Mouse (Mus musculus) liver, embryonic 16.5 days (tissue): ENCODE results near the gene Bach2. TPM values are rescaled to one million over a fixed set of nuclear protein-coding genes. Genes with fewer than 3 reads are reported as not detected.
A peak's percentile ranks its signal among the peaks of the same experiment; 100 is the strongest.

ENCODE experiments used
- ATAC-seq: fragments of 200-750 bp; cut with Nextera tagmentation; 2 replicates; pipeline ENCODE4 v1.8.0; 2017; ENCODE audit warnings: low read depth, mild to moderate bottlenecking, moderate number of reproducible peaks, moderate library complexity
- H3K27ac ChIP-seq: fragments of 300-500 bp; sonication (generic); 2 replicates; pipeline ENCODE4 v1.5.1; 2014; ENCODE audit warnings: mild to moderate bottlenecking, low read length
- H3K27me3 ChIP-seq: fragments of 300-500 bp; sonication (generic); 2 replicates; pipeline ENCODE4 v1.6.1; 2014; ENCODE audit warnings: low read depth, low read length, mixed read lengths; ENCODE audit not compliant: control insufficient read depth, insufficient read depth
- H3K36me3 ChIP-seq: fragments of 300-500 bp; sonication (generic); 2 replicates; pipeline ENCODE4 v1.6.1; 2014; ENCODE audit warnings: mild to moderate bottlenecking; ENCODE audit not compliant: control insufficient read depth, insufficient read depth
- H3K4me1 ChIP-seq: fragments of 300-500 bp; sonication (generic); 2 replicates; pipeline ENCODE4 v1.6.1; 2014; ENCODE audit warnings: low read depth, low read length, mixed read lengths; ENCODE audit not compliant: control insufficient read depth
- H3K4me2 ChIP-seq: fragments of 300-500 bp; sonication (generic); 2 replicates; pipeline ENCODE4 v1.6.1; 2014; ENCODE audit warnings: low read depth, low read length, mixed read lengths
- H3K4me3 ChIP-seq: fragments of 300-500 bp; sonication (generic); 2 replicates; pipeline ENCODE4 v1.5.1; 2014; ENCODE audit warnings: low read depth, mild to moderate bottlenecking, low read length
- H3K9ac ChIP-seq: fragments of 300-500 bp; sonication (generic); 2 replicates; pipeline ENCODE4 v1.6.1; 2014; ENCODE audit warnings: low read depth, low read length
- H3K9me3 ChIP-seq: fragments of 300-500 bp; sonication (generic); replicated peaks from 2 replicates; pipeline ENCODE4 v1.6.1; 2016; ENCODE audit warnings: low read length; ENCODE audit not compliant: control insufficient read depth
- WGBS: fragments of 180-500 bp; shearing (Covaris S2); extraction: QIAGEN DNeasy Blood & Tissue Kit; methylation state at CpG from one replicate; pipeline ENCODE4 v1.1.7; 2014; ENCODE audit not compliant: insufficient replicate concordance; 5-methylcytosine and 5-hydroxymethylcytosine counted together
- polyA plus RNA-seq: library from polyadenylated mRNA; unstranded; fragments of >200 nt; fragmentation: Nextera tagmentation; extraction: Ambion mirVana; gene quantifications from 2 replicates; pipeline ENCODE4 v1.2.1, GENCODE M21; 2015

The Bach2 gene
- polyA plus RNA-seq, 1 experiment from 2014 or later, result 1.5 TPM

DNA sequence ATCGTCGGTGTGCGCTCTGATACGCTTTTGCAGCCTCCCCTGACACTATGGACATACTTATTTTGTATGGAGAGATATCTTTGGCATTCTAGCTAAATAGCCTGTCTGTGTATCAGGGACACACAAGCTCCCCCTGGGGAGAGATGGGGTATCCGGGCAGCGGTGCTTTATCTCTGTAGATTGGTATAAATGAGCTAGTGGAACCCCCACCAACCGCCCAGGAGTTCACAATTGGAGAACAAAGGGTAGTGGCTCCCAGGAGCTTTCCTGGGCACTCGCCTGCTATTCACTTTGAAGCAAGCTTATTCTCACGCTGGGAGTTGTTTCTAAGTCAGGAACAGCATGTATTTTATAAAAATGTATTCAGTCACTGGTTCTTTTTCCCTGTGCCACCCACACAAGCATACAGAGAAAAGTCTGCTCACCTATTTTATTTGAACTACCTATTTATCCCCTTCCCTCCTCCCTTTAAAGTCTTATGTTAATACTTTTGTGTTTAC, 291.9 kb downstream of the Bach2 start:
- H3K36me3 ChIP-seq, result no peaks in the 10 kb centered on the region
- ATAC-seq, result no peak
- no peak overlapping the region for H3K4me3 ChIP-seq
- H3K27me3 ChIP-seq, result no peaks in the 10 kb centered on the region
- no peak overlapping the region for H3K4me2 ChIP-seq
- H3K9ac ChIP-seq, result no peak overlapping the region
- no peaks in the 10 kb centered on the region for H3K9me3 ChIP-seq
- WGBS, result 63% methylated on average over 9 of the region's 9 CpGs
- no peak overlapping the region for H3K27ac ChIP-seq
- no peaks in the 10 kb centered on the region for H3K4me1 ChIP-seq

DNA sequence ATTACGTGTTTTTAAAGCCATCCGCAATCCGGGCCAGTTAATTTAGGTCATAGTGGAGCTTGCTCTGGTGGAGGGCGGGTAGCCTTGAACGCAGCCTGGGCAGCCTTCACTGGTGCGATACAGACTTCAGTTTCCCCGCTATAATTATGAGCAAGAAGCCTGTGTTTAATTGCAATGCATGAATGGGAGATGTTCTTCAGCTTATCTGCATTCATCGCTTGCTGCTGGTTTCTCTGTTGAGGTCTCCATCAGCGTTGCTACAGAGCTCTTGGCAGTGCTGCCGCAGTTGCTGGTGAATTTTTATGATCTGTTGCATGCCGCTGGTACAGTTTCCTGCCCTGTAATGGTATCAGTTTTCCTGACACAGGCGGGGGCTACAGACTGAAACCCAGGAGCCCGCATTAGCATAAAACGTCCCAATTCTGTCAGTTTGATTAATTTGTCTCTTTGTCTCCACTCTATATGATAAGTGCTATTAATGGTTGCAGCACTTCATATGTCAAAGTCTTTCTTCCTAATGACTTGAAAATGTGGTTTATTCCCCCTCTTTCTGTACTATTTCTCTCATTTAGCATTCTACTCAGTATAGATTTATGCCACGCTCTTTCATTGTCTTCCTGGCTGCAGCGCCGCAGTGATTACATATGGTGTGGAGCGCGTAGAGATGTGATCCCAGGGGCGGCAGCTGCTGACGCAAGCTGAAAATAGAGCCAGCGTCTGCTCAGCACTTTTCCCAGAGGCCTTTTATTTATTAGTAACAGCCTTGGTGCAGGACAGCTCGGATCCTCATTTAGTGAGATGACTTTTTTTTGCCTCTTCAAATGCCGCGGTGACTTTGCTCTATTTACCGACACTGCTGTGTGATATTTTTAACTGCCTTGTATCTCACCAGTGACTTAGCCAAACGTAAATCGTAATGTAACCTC, 292.6 kb downstream of the Bach2 start:
- Histone ChIP-seq H3K36me3 (no peaks in the 10 kb centered on the region), H3K4me3 (no peak overlapping the region), H3K9ac (no peak overlapping the region), H3K27ac (peak overlapping the region; percentile 33; the same call in 1 of the 2 replicates), H3K27me3 (no peaks in the 10 kb centered on the region), H3K4me1 (no peaks in the 10 kb centered on the region), H3K9me3 (no peaks in the 10 kb centered on the region), H3K4me2 (no peak overlapping the region)
- ATAC-seq, result peak; percentile 37; the same call in 1 of the 2 replicates
- 42% methylated on average over 28 of the region's 28 CpGs for WGBS

DNA sequence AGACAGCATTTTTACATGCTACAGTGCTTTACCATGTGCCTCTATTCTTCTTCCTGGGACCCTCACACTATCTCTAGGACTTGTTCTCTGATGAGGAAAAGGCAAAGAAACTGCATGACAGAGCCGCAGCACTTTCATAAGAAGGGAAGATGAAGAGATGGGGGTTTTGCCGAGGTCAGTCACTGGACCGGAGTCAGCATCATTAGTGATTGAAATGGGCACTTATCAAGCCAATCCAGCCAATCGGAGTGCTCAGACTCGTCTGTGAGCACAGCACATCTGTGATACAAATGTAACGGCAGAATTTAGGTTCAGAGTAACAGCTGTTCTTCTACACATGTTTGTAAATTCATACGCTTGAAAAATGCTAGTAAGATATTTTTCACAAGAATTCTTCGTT, 293.5 kb downstream of the Bach2 start:
- no peaks in the 10 kb centered on the region for H3K4me1 ChIP-seq
- ATAC-seq, result no peak
- H3K9ac ChIP-seq, result no peak overlapping the region
- 53% methylated on average over 8 of the region's 8 CpGs for WGBS
- no peaks in the 10 kb centered on the region for H3K27me3 ChIP-seq
- H3K27ac ChIP-seq, result no peak overlapping the region
- H3K9me3 ChIP-seq, result no peaks in the 10 kb centered on the region
- H3K4me2 ChIP-seq, result no peak overlapping the region
- H3K4me3 ChIP-seq, result no peak overlapping the region
- H3K36me3 ChIP-seq, result no peaks in the 10 kb centered on the region

DNA sequence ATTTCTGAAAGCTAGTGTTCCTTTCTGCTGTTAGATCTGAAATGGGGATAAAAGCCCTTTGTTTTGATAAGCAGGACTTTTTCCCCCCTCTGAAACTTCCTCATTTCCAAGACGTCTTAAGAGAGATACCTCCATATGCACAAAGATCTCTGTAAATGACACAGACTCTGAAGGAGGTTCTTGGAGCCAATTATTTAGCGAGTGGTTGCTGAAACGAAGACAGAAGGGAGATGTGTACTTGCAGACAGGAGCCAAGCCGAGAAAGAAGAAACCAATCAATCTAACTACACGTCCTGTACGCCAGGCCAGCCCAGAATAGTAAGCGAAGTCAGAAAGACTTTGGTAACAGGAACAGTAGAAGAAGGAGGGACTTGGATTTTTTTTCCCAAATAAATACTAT, 295.1 kb downstream of the Bach2 start:
- Histone ChIP-seq H3K4me3 (no peak overlapping the region), H3K4me1 (peaks cover 3% of the 10 kb centered on the region), H3K36me3 (no peaks in the 10 kb centered on the region), H3K4me2 (no peak overlapping the region), H3K9me3 (no peaks in the 10 kb centered on the region), H3K27ac (no peak overlapping the region), H3K9ac (no peak overlapping the region), H3K27me3 (no peaks in the 10 kb centered on the region)
- no peak for ATAC-seq
- 37% methylated on average over 7 of the region's 7 CpGs for WGBS

DNA sequence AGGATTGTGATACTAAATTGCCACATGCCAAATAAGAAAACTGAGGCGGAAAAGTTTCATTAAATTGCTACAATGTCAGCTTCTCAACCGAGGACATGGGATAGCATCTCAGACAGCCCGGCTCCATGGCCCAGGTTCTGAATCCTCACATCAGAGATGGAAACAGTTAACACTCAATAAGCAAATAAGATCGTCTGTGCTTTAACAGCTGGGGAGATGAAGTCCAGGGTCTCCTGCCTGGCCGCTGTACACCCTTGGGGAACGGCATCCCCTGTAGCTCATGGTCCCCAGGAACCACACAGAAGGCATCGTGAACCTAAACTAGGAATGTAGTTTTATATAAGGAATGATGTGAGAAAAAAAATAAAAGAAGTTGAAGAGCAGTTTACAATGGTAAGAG, 297.0 kb downstream of the Bach2 start:
- WGBS, result 65% methylated on average over 7 of the region's 7 CpGs
- Histone ChIP-seq H3K4me2 (no peak overlapping the region), H3K27me3 (no peaks in the 10 kb centered on the region), H3K4me1 (peaks cover 3% of the 10 kb centered on the region), H3K36me3 (no peaks in the 10 kb centered on the region), H3K9ac (no peak overlapping the region), H3K27ac (no peak overlapping the region), H3K4me3 (no peak overlapping the region), H3K9me3 (no peaks in the 10 kb centered on the region)
- no peak for ATAC-seq

DNA sequence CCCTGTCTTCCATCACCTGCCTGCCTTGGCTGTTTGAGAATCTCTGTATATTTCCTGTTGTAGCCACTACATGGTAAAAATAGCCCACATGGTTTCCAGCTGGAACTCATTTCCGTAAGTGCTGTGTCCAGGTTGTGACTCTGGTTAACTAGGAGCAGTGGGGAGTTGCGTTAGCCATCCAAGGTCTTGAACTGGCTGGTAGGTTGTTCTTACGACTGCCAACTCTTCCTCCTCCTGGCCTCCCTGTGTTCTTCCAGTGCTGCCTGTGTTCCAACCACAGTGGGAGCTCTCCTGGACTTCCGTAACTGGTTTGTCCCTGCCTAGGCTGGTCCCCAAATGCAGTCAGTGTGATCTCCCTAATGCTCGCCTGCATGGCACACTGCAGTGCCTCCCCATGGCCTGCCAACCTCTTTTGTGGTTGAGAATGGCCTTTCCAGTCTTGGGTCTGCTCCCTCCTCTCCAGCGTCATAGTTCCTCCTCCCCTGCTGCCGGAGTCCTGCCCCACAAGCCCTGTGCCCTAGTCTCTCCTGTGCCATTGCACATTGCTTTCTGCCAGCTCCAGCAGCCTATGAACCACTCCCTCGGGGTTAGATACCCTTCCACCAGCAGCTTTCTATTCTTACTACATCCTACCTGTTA, 298.4 kb downstream of the Bach2 start:
- WGBS, result 55% methylated on average over 8 of the region's 8 CpGs
- Histone ChIP-seq H3K9ac (no peak overlapping the region), H3K27me3 (no peaks in the 10 kb centered on the region), H3K36me3 (no peaks in the 10 kb centered on the region), H3K4me1 (peaks cover 3% of the 10 kb centered on the region), H3K27ac (no peak overlapping the region), H3K9me3 (no peaks in the 10 kb centered on the region), H3K4me3 (no peak overlapping the region), H3K4me2 (no peak overlapping the region)
- no peak for ATAC-seq

DNA sequence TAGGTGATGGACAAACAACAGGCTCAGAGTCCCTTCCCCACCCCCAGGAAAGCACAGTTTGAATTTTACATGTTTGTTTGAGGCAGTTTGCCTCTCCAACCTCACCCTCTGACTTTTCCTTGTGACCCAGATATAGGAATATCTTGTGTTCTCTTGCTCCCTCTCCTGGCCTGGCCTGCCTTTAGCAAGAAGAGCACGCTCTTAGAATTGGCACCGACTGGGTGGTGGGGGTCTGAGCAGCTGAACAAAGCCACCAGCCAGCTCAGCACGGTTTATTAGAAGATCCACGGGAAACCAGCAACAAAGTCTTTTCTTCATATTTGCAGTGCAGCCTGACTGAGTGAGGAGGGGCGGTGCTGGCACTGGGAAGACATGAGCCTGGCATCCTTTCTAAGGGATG, 299.5 kb downstream of the Bach2 start:
- H3K36me3 ChIP-seq, result no peaks in the 10 kb centered on the region
- 29% methylated on average over 5 of the region's 5 CpGs for WGBS
- H3K27me3 ChIP-seq, result no peaks in the 10 kb centered on the region
- no peak overlapping the region for H3K4me2 ChIP-seq
- no peak overlapping the region for H3K4me3 ChIP-seq
- peak overlapping the region; percentile 56; the same call in 1 of the 2 replicates for H3K27ac ChIP-seq
- peak; percentile 50 for ATAC-seq
- no peaks in the 10 kb centered on the region for H3K9me3 ChIP-seq
- H3K4me1 ChIP-seq, result peaks cover 3% of the 10 kb centered on the region
- no peak overlapping the region for H3K9ac ChIP-seq

DNA sequence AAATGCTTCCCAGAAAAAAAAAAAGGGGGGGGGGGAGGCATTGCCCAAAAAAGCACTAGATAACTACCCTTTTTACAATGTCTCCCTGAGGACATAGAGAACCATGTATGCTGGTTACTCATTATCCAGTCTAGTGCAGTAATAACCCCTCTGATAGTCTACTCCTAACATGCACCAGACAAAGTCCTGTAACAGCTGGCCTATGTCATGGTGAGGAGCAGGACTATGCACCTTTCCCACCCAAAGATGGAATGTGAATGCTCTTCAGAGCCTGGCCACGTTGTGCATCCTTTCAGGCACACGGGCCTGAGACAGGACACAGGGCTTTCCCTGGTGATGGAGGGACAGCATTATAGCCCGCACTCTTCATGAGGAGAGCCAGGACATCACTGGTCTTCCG, 299.9 kb downstream of the Bach2 start:
- Histone ChIP-seq H3K27me3 (no peaks in the 10 kb centered on the region), H3K4me3 (no peak overlapping the region), H3K9ac (no peak overlapping the region), H3K36me3 (no peaks in the 10 kb centered on the region), H3K4me2 (no peak overlapping the region), H3K4me1 (peaks cover 3% of the 10 kb centered on the region), H3K27ac (peak overlapping the region; percentile 48), H3K9me3 (no peaks in the 10 kb centered on the region)
- 52% methylated on average over 4 of the region's 4 CpGs for WGBS
- ATAC-seq, result peak; percentile 89

DNA sequence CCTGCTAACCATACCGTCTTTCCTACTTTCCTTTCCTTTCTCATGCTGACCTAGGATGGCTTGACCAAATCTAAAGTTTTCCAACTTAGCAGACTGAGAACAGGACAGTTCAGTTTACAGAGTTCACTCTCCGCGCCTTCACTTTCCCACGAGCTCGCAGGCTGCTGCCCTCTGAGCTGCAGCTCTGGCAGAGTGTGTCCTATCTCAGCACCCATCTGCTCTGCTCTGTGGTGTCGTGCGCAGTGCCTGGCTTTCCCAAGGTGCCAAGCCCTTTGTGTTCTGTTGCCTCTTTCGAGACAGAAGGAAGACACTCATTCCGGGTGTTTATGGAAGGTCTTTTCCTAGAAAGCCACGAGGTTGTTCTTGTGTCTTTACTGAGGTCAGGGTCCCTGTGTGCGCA, 300.4 kb downstream of the Bach2 start:
- no peak overlapping the region for H3K4me3 ChIP-seq
- H3K27ac ChIP-seq, result peak overlapping the region; percentile 48
- H3K4me1 ChIP-seq, result peaks cover 3% of the 10 kb centered on the region
- peak; percentile 52; the same call in 1 of the 2 replicates for ATAC-seq
- no peaks in the 10 kb centered on the region for H3K9me3 ChIP-seq
- H3K4me2 ChIP-seq, result no peak overlapping the region
- H3K9ac ChIP-seq, result no peak overlapping the region
- no peaks in the 10 kb centered on the region for H3K36me3 ChIP-seq
- 35% methylated on average over 11 of the region's 11 CpGs for WGBS
- no peaks in the 10 kb centered on the region for H3K27me3 ChIP-seq
